Mouse (Mus musculus): ENCODE measurements around the gene Rspo1. TPM values are rescaled to one million over a fixed set of nuclear protein-coding genes. Genes with fewer than 3 reads are reported as not detected.
"Not testable (repeated sequence)": the region's sequence is repeated elsewhere in the genome, so short reads cannot be mapped to it uniquely, and the experiment has no call there.

Gene Rspo1
- 0.02 TPM in 1 of 2 replicates, not detected in the other for polyA plus RNA-seq (2012)

- peaks cover 87% of the 10 kb centered on the region for H3K27me3 ChIP-seq (ENCODE audit: control insufficient read depth)
- H3K36me3 ChIP-seq (ENCODE audit: control insufficient read depth) = no peaks in the 10 kb centered on the region
- no peak for TF ChIP-seq GATA1 (IDR thresholded peaks at IDR 0.05; ENCODE audit: low read length)
- no peak within 1 kb of the TSS for H3K4me3 ChIP-seq (replicated peaks)
- no peaks in the 10 kb centered on the region; the same call in 1 of the 2 replicates for H3K9me3 ChIP-seq (ENCODE audit: control insufficient read depth, low read length)
- no peaks in the 10 kb centered on the region for H3K4me1 ChIP-seq (ENCODE audit: control insufficient read depth)
Observed at GRCm38 (mm10) chr4:124985671-124986602, at the start of gene Rspo1. Rspo1 (plus strand) TSS chr4:124986430.

- Histone ChIP-seq H3K4me3 (replicated peaks) (peak within 1 kb of the TSS; percentile 70), H3K9me3 (ENCODE audit: control insufficient read depth, low read length) (no peaks in the 10 kb centered on the region), H3K36me3 (ENCODE audit: control insufficient read depth) (peaks cover 44% of the 10 kb centered on the region), H3K4me1 (ENCODE audit: control insufficient read depth) (peaks cover 26% of the 10 kb centered on the region), H3K27me3 (ENCODE audit: control insufficient read depth) (no peaks in the 10 kb centered on the region)
- TF ChIP-seq GATA1 (IDR thresholded peaks at IDR 0.05; ENCODE audit: low read length) (no peak), TAL1 (IDR thresholded peaks at IDR 0.05; ENCODE audit: low read length) (no peak)
Observed at GRCm38 (mm10) chr4:124936613-124937471, 49.4 kb upstream of the Rspo1 start, which contains the start of gene 9930104L06Rik. 9930104L06Rik (plus strand) TSS chr4:124937048.

- not testable (repeated sequence) for H3K27me3 ChIP-seq (ENCODE audit: control insufficient read depth); H3K9me3 ChIP-seq (ENCODE audit: control insufficient read depth, low read length)
- peak within 1 kb of the TSS; percentile 17 for H3K4me3 ChIP-seq (replicated peaks)
- H3K4me1 ChIP-seq (ENCODE audit: control insufficient read depth) = peaks cover 28% of the 10 kb centered on the region
- peaks cover 63% of the 10 kb centered on the region for H3K36me3 ChIP-seq (ENCODE audit: control insufficient read depth)
Observed at GRCm38 (mm10) chr4:124939211-124939610, 47.0 kb upstream of the Rspo1 start, which contains the start of gene Cdca8. Cdca8 (minus strand) TSS chr4:124939311.

GRCm38 (mm10) chr4:124943022-124943421, 43.2 kb upstream of the Rspo1 start:
- Histone ChIP-seq H3K4me1 (ENCODE audit: control insufficient read depth) (peaks cover 9% of the 10 kb centered on the region), H3K36me3 (ENCODE audit: control insufficient read depth) (peaks cover 51% of the 10 kb centered on the region), H3K9me3 (ENCODE audit: control insufficient read depth, low read length) (no peaks in the 10 kb centered on the region), H3K27me3 (ENCODE audit: control insufficient read depth) (no peaks in the 10 kb centered on the region), H3K4me3 (replicated peaks) (no peak overlapping the region)
- TF ChIP-seq GATA1 (IDR thresholded peaks at IDR 0.05; ENCODE audit: low read length) = no peak
- no peak for TF ChIP-seq TAL1 (IDR thresholded peaks at IDR 0.05; ENCODE audit: low read length)

- Histone ChIP-seq H3K4me3 (replicated peaks) (no peak overlapping the region), H3K9me3 (ENCODE audit: control insufficient read depth, low read length) (no peaks in the 10 kb centered on the region), H3K36me3 (ENCODE audit: control insufficient read depth) (peaks cover 45% of the 10 kb centered on the region), H3K4me1 (ENCODE audit: control insufficient read depth) (peaks cover 3% of the 10 kb centered on the region; the same call in 1 of the 2 replicates), H3K27me3 (ENCODE audit: control insufficient read depth) (no peaks in the 10 kb centered on the region)
- TF ChIP-seq TAL1 (IDR thresholded peaks at IDR 0.05; ENCODE audit: low read length) (no peak), GATA1 (IDR thresholded peaks at IDR 0.05; ENCODE audit: low read length) (no peak)
Observed at GRCm38 (mm10) chr4:124943781-124944180, 42.4 kb upstream of the Rspo1 start.

- peaks cover 3% of the 10 kb centered on the region; the same call in 1 of the 2 replicates for H3K4me1 ChIP-seq (ENCODE audit: control insufficient read depth)
- no peak overlapping the region for H3K4me3 ChIP-seq (replicated peaks)
- no peaks in the 10 kb centered on the region for H3K9me3 ChIP-seq (ENCODE audit: control insufficient read depth, low read length)
- no peaks in the 10 kb centered on the region for H3K27me3 ChIP-seq (ENCODE audit: control insufficient read depth)
- TF ChIP-seq GATA1 (IDR thresholded peaks at IDR 0.05; ENCODE audit: low read length) (no peak), TAL1 (IDR thresholded peaks at IDR 0.05; ENCODE audit: low read length) (no peak)
- H3K36me3 ChIP-seq (ENCODE audit: control insufficient read depth) = peaks cover 35% of the 10 kb centered on the region
Observed at GRCm38 (mm10) chr4:124944961-124945360, 41.3 kb upstream of the Rspo1 start.

GRCm38 (mm10) chr4:124949488-124949887, 36.7 kb upstream of the Rspo1 start:
- H3K9me3 ChIP-seq (ENCODE audit: control insufficient read depth, low read length) = no peaks in the 10 kb centered on the region

GRCm38 (mm10) chr4:124950181-124951035, 35.8 kb upstream of the Rspo1 start:
- H3K4me3 ChIP-seq (replicated peaks) = no peak overlapping the region
- H3K27me3 ChIP-seq (ENCODE audit: control insufficient read depth) = no peaks in the 10 kb centered on the region
- H3K36me3 ChIP-seq (ENCODE audit: control insufficient read depth) = no peaks in the 10 kb centered on the region
- no peaks in the 10 kb centered on the region for H3K4me1 ChIP-seq (ENCODE audit: control insufficient read depth)
- no peak for TF ChIP-seq GATA1 (IDR thresholded peaks at IDR 0.05; ENCODE audit: low read length)
- no peak for TF ChIP-seq TAL1 (IDR thresholded peaks at IDR 0.05; ENCODE audit: low read length)
- no peaks in the 10 kb centered on the region for H3K9me3 ChIP-seq (ENCODE audit: control insufficient read depth, low read length)

More at GRCm38 (mm10) chr4:124949488-124949887, 36.7 kb upstream of the Rspo1 start:
- no peaks in the 10 kb centered on the region for H3K27me3 ChIP-seq (ENCODE audit: control insufficient read depth)
- no peak for TF ChIP-seq GATA1 (IDR thresholded peaks at IDR 0.05; ENCODE audit: low read length)
- TF ChIP-seq TAL1 (IDR thresholded peaks at IDR 0.05; ENCODE audit: low read length) = no peak
- no peak overlapping the region for H3K4me3 ChIP-seq (replicated peaks)
- H3K4me1 ChIP-seq (ENCODE audit: control insufficient read depth) = no peaks in the 10 kb centered on the region
- no peaks in the 10 kb centered on the region; the same call in 1 of the 2 replicates for H3K36me3 ChIP-seq (ENCODE audit: control insufficient read depth)

Measured in erythroblast, embryonic 14.5 days (primary cell).